Mouse (Mus musculus) layer of hippocampus, postnatal 14 days (tissue): ENCODE measurements around the gene Trim26. TPM values are rescaled to one million over a fixed set of nuclear protein-coding genes. Genes with fewer than 3 reads are reported as not detected.
"Not testable (repeated sequence)": the region's sequence is repeated elsewhere in the genome, so short reads cannot be mapped to it uniquely, and the experiment has no call there.

Source experiments
- DNase-seq, 2 experiments: peaks; one replicate each; pipeline ENCODE4 v3.0.0; 2021 to 2022; ENCODE audit warnings: low spot score in 2 of 2, mixed read lengths in 1 of 2
- long read RNA-seq, 2 experiments: library from polyadenylated mRNA; stranded (forward); transcript quantifications; one replicate each; pipeline ENCODE4 v2.0.0; 2021
- total RNA-seq, 2 experiments: library from RNA; stranded (reverse); gene quantifications; 2 replicates each; pipeline ENCODE4 v1.2.3; 2021

Gene Trim26
- total RNA-seq, result 10 to 100 TPM; 23.5 to 27.1 TPM
- long read RNA-seq, experiment 1, partial matches to known transcripts, result 0 of 3 reads
- long read RNA-seq, experiment 1, other reads (novel, unspliced or antisense), result 3 of 3 reads
- long read RNA-seq, experiment 2, partial matches to known transcripts, result 0 of 2 reads
- long read RNA-seq, experiment 2, other reads (novel, unspliced or antisense), result 2 of 2 reads

GRCm38 (mm10) chr17:36836874-36837647, at the start of gene Trim26:
TSS of gene Trim26 (plus strand) at chr17:36837134.
- peak; percentile 98 to 99 for DNase-seq

- no peak for DNase-seq
These were observed 48.6 kb upstream of the Trim26 start for GRCm38 (mm10) chr17:36788351-36788750.

- peak; percentile 75 to 88 for DNase-seq
These were observed 48.1 kb upstream of the Trim26 start for GRCm38 (mm10) chr17:36788801-36789200.

DNA sequence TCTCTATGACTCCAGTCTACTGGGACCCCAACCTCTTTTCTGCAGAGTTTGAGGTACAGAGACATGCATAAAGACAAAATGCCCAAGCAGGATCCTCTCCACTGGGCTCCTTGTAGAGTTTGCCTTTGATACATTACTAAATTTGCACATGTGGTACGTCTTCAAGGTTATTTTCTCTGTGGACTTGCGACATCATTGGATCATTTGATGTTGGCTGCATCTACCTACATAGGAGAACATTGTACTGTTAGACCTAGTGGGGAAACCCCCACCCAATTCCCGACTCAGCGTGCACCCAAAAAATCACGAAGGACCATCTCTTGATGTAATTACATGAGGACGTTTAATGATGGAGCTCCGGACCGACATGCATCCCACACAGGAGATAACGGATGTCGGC, 37.4 kb upstream of the Trim26 start:
- no peak for DNase-seq

- DNase-seq, result not testable (repeated sequence)
These were observed 36.9 kb upstream of the Trim26 start for GRCm38 (mm10) chr17:36799921-36800462.

- DNase-seq, result no peak
These were observed 25.1 kb upstream of the Trim26 start, which contains the start of gene H2-M10.6 for GRCm38 (mm10) chr17:36811871-36812270. TSS of gene H2-M10.6 (plus strand) at chr17:36812171.

DNA sequence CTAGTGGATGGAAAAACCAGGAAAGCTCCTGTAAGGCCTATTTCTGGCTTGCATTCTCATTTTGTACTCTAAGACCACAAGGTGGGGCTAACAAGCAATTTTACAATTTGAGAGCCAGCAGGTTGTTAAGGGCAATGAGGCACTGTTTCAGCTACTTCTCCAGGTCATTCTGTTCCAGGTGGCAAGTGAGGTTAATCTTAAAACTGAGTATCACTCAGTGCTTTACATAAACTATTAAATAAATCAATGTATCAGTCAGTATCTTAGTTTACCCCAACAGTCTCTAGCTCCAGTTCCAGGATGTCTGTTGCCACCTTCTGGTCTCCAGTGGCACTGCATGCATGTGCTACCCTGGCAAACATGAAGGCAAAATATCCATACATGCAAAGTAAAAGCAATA, 12.9 kb upstream of the Trim26 start:
- DNase-seq, result peak; percentile 26 to 44

- peak in 1 of 2 experiments; percentile 15 for DNase-seq
These were observed 11.4 kb upstream of the Trim26 start for GRCm38 (mm10) chr17:36825525-36825924.

DNA sequence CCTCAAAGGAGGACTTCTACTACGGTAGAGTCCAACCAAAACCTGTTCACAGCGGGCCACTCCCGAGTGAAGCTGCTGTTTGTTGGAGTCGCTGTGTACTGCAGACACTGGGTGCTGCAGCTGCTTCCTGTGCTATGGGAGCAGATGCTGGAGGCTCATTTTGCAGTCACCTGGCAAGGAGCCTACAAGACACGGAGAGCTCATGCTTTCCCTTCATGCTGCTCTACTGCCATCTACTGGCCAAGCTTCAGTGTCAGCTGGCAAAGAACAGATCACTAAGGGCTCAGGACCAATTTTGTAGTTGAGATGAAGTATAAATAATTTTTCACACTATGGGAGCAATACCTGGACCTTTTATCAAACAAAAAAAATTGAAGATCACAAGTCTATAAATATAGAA, 10.9 kb upstream of the Trim26 start:
- DNase-seq, result peak; percentile 81 to 91

GRCm38 (mm10) chr17:36828488-36828887, 8.4 kb upstream of the Trim26 start:
- DNase-seq, result no peak

DNA sequence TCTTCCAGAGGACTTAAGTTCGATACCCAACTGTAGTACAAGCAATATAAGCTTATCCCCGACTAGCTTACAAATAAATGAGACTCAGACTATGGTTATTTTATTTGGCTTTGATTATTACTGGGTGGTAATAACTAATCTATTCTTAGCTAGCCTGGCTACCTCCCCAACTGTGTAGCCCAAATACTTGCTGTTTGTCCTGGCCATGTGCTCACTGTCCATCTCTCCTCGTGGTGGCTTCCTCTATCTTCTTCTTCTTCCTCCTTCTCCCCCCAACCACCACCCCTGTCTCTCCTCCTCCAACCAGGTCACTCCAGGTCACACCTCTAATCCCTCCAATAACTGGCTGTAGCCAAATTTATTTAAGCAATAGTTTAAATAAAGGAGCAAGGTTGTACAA, 6.5 kb upstream of the Trim26 start:
- no peak for DNase-seq

DNA sequence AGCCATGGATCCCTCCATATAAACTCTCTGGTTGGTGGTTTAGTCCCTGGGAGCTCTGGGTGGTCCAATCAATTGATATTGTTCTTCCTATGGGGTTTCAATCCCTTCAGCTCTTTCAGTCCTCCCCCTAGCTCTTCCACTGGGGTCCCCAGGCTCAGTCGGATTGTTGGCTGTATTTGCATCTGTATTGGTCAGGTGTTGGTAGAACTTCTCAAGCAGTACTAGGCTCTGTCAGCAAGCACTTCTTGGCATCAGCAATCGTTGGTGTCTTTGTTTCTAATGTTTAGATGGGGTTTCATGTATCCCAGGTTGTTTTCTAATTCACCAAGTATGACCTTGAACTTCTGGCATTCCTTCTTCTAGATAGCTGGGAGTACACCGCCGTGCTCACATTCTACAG, 4.2 kb upstream of the Trim26 start:
- DNase-seq, result no peak

- DNase-seq, result peak; percentile 17 to 34
These were observed 1.1 kb upstream of the Trim26 start for GRCm38 (mm10) chr17:36835591-36836426.

- DNase-seq, result peak in 1 of 2 experiments; percentile 10
These were observed 514 bp upstream of the Trim26 start for GRCm38 (mm10) chr17:36836427-36836812.

- no peak for DNase-seq
These were observed 2.1 kb downstream of the Trim26 start for GRCm38 (mm10) chr17:36839001-36839400.

DNA sequence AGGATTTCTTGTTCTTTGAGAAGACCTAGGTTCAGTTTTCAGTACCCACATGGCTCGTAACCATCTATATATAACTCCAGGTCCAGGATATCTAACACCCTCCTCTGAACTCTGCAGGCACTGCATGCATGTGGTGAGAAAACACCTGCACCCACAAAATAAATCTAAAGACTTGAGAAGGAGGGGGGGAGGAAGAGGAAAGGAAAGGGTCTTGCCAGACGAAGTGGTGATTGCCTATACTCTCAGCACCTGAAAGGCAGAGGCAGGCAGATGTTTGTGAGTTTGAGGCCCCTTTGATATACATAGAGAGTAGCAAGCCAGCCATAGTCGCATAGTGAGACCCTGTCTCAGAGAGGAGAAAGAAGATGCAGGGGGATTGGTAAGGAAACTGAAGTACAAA, 3.0 kb downstream of the Trim26 start:
- no peak for DNase-seq

DNA sequence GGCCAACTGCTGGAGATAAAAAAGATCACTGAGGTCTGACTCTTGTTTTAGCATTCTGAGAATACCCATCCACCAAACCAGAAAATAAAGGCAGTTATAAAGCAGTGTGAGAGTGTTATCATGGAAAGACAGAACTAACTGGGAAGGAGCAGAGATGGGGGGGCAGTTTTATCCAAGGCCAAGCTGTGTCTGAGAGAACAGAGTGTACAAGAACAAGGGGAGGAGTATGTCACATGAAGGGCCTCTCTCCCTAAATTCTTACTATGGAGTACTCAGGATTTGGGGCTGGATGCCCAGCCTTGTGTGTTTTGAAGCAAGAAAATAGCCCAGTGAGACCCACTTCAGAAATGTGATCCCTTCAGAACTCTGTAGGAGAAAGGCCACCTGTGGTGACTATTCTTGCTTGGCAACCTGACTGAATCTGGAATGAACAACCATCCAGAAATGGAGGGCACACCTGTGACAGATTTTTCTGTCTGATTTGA, 4.1 kb downstream of the Trim26 start:
- DNase-seq, result no peak

- no peak for DNase-seq
These were observed 6.8 kb downstream of the Trim26 start for GRCm38 (mm10) chr17:36843696-36844095.

DNA sequence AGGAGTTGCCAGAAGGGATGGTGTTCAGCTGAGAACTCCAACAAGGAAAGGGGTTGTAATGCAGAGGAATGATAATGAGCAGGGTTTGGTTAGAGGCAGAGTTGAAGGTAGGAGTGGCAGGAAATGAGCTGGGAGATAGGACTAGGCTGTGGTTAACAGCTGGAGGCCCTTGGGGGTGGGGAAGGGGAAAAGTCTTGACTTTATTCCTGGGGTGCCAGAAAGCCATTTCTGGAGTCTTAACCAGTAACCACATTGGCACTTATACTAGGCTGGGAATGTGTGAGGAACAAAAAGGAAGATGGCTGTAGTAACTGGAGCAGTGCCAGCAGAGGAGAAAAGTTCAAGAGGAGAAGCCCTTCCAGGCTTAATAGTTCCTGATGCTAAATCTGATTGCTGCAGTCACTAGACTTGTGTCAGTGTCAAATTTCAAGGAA, 7.4 kb downstream of the Trim26 start:
- DNase-seq, result no peak

GRCm38 (mm10) chr17:36844725-36845124, 7.8 kb downstream of the Trim26 start:
- DNase-seq, result no peak

GRCm38 (mm10) chr17:36848911-36849310, 12.0 kb downstream of the Trim26 start:
- no peak for DNase-seq
